Mouse (Mus musculus) MEL (cell line): ENCODE data around the gene Nme9. TPM values are rescaled to one million over a fixed set of nuclear protein-coding genes. Genes with fewer than 3 reads are reported as not detected.

Experiments
- DNase-seq: peaks from one replicate; pipeline ENCODE4 v3.0.0; 2011; ENCODE audit warnings: low read depth, low spot score
- H3K27ac ChIP-seq: 2 replicates; pipeline ENCODE4 v1.5.1; 2012; ENCODE audit warnings: low read depth, mild to moderate bottlenecking, control low read depth, low read length, moderate library complexity; ENCODE audit not compliant: control insufficient read depth
- H3K27me3 ChIP-seq, 2 experiments: fragments of 150-350 bp in 1 of 2; sonication (generic) in 1 of 2; 2 replicates each; pipeline ENCODE4 v1.6.1; 2012; ENCODE audit warnings: low read length in 2 of 2, mild to moderate bottlenecking in 2 of 2, improper control_type of control experiment in 1 of 2, moderate library complexity in 1 of 2; ENCODE audit not compliant: insufficient read depth in 2 of 2, control insufficient read depth in 1 of 2
- H3K36me3 ChIP-seq, 2 experiments: 2 replicates each; pipeline ENCODE4 v1.6.1; 2012 to 2014; ENCODE audit warnings: low read length in 2 of 2, improper control_type of control experiment in 1 of 2, inconsistent platforms in 1 of 2, mild to moderate bottlenecking in 1 of 2; ENCODE audit not compliant: insufficient read depth in 2 of 2, control insufficient read depth in 1 of 2
- H3K4me1 ChIP-seq, 2 experiments: fragments of 150-350 bp in 1 of 2; sonication (generic) in 1 of 2; 2 replicates each; pipeline ENCODE4 v1.6.1; 2012; ENCODE audit warnings: low read length in 2 of 2, improper control_type of control experiment in 1 of 2, mild to moderate bottlenecking in 1 of 2; ENCODE audit not compliant: insufficient read depth in 2 of 2, control insufficient read depth in 1 of 2
- H3K4me3 ChIP-seq, 2 experiments: fragments of 150-350 bp in 1 of 2; sonication (generic) in 1 of 2; 2 replicates each; pipeline ENCODE4 v1.5.1; 2012; ENCODE audit warnings: low read depth in 2 of 2, low read length in 2 of 2, mild to moderate bottlenecking in 2 of 2, moderate library complexity in 2 of 2, control low read depth in 1 of 2, improper control_type of control experiment in 1 of 2; ENCODE audit not compliant: control insufficient read depth in 1 of 2, insufficient read depth in 1 of 2
- H3K79me2 ChIP-seq: 2 replicates; pipeline ENCODE4 v1.6.1; 2012; ENCODE audit warnings: mild to moderate bottlenecking, low read length, moderate library complexity; ENCODE audit not compliant: control insufficient read depth, poor library complexity, insufficient read depth
- H3K9ac ChIP-seq: 2 replicates; pipeline ENCODE4 v1.6.1; 2012; ENCODE audit warnings: low read depth, mild to moderate bottlenecking, control low read depth, low read length, moderate library complexity; ENCODE audit not compliant: control insufficient read depth, poor library complexity, severe bottlenecking
- H3K9me3 ChIP-seq: fragments of 150-350 bp; sonication (generic); replicated peaks from 2 replicates; pipeline ENCODE4 v1.6.1; 2012; ENCODE audit warnings: mild to moderate bottlenecking, low read length, improper control_type of control experiment, moderate library complexity; ENCODE audit not compliant: insufficient read depth
- CHD1 ChIP-seq: IDR thresholded peaks from 2 replicates; pipeline ENCODE4 v1.6.1; 2012; ENCODE audit warnings: low read depth, mild to moderate bottlenecking, inconsistent platforms, low read length, improper control_type of control experiment
- CHD2 ChIP-seq: IDR thresholded peaks from 2 replicates; pipeline ENCODE4 v1.6.1; 2011; ENCODE audit warnings: low read length, improper control_type of control experiment
- ELF1 ChIP-seq: IDR thresholded peaks from 2 replicates; pipeline ENCODE4 v1.6.1; 2014; ENCODE audit warnings: low read depth, mild to moderate bottlenecking, inconsistent platforms, low read length, improper control_type of control experiment, moderate library complexity
- EP300 ChIP-seq, 2 experiments: IDR thresholded peaks; 2 replicates each; pipeline ENCODE4 v1.6.1; 2011; ENCODE audit warnings: improper control_type of control experiment in 2 of 2, low read length in 2 of 2, low read depth in 1 of 2, mild to moderate bottlenecking in 1 of 2
- ETS1 ChIP-seq: IDR thresholded peaks from 2 replicates; pipeline ENCODE4 v1.6.1; 2012; ENCODE audit warnings: low read depth, mild to moderate bottlenecking, inconsistent platforms, low read length, improper control_type of control experiment, moderate library complexity
- HCFC1 ChIP-seq: IDR thresholded peaks from 2 replicates; pipeline ENCODE4 v1.6.1; 2012; ENCODE audit warnings: low read depth, mild to moderate bottlenecking, inconsistent platforms, low read length, improper control_type of control experiment, moderate library complexity
- JUND ChIP-seq: IDR thresholded peaks from 2 replicates; pipeline ENCODE4 v1.6.1; 2011; ENCODE audit warnings: low read depth, mild to moderate bottlenecking, improper control_type of control experiment, low read length
- KAT2A ChIP-seq: conservative IDR thresholded peaks from 2 replicates; pipeline ENCODE4 v1.6.1; 2012; ENCODE audit warnings: low read depth, low read length, improper control_type of control experiment, inconsistent platforms
- MAFK ChIP-seq: IDR thresholded peaks from 2 replicates; pipeline ENCODE4 v1.6.1; 2011; ENCODE audit warnings: low read depth, mild to moderate bottlenecking, low read length, improper control_type of control experiment, borderline replicate concordance
- MAZ ChIP-seq: IDR thresholded peaks from 2 replicates; pipeline ENCODE4 v1.6.1; 2012; ENCODE audit warnings: low read depth, mild to moderate bottlenecking, inconsistent platforms, low read length, improper control_type of control experiment
- MEF2A ChIP-seq: IDR thresholded peaks from 2 replicates; pipeline ENCODE4 v1.6.1; 2014; ENCODE audit warnings: low read depth, mild to moderate bottlenecking, inconsistent platforms, low read length, improper control_type of control experiment; ENCODE audit not compliant: poor library complexity, insufficient replicate concordance, severe bottlenecking; ENCODE audit errors: extremely low read depth
- MXI1 ChIP-seq: IDR thresholded peaks from 2 replicates; pipeline ENCODE4 v1.6.1; 2011; ENCODE audit warnings: mild to moderate bottlenecking, low read depth, low read length, improper control_type of control experiment
- NELFE ChIP-seq: IDR thresholded peaks from 2 replicates; pipeline ENCODE4 v1.6.1; 2011; ENCODE audit warnings: low read depth, low read length, improper control_type of control experiment
- NRF1 ChIP-seq: IDR thresholded peaks from 2 replicates; pipeline ENCODE4 v1.6.1; 2014; ENCODE audit warnings: low read depth, mild to moderate bottlenecking, inconsistent platforms, low read length, improper control_type of control experiment, moderate library complexity; ENCODE audit not compliant: poor library complexity, insufficient read depth, severe bottlenecking
- POLR2AphosphoS5 ChIP-seq: IDR thresholded peaks from 2 replicates; pipeline ENCODE4 v1.6.1; 2012; ENCODE audit warnings: low read depth, borderline replicate concordance, mild to moderate bottlenecking, inconsistent platforms, low read length, moderate library complexity, mixed read lengths
- TBP ChIP-seq: IDR thresholded peaks from 2 replicates; pipeline ENCODE4 v1.8.0; 2011; ENCODE audit warnings: low read depth, low read length, improper control_type of control experiment
- TCF12 ChIP-seq: IDR thresholded peaks from 2 replicates; pipeline ENCODE4 v1.6.1; 2014; ENCODE audit warnings: low read depth, mild to moderate bottlenecking, inconsistent platforms, low read length, improper control_type of control experiment, moderate library complexity
- UBTF ChIP-seq: IDR thresholded peaks from 2 replicates; pipeline ENCODE4 v1.6.1; 2012; ENCODE audit warnings: low read depth, mild to moderate bottlenecking, inconsistent platforms, low read length, improper control_type of control experiment, moderate library complexity, borderline replicate concordance; ENCODE audit not compliant: insufficient read depth
- USF1 ChIP-seq: IDR thresholded peaks from 2 replicates; pipeline ENCODE4 v1.6.1; 2014; ENCODE audit warnings: low read depth, mild to moderate bottlenecking, inconsistent platforms, low read length, improper control_type of control experiment, moderate library complexity
- USF2 ChIP-seq, 2 experiments: IDR thresholded peaks; 2 replicates each; pipeline ENCODE4 v1.6.1; 2011 to 2012; ENCODE audit warnings: improper control_type of control experiment in 2 of 2, low read length in 2 of 2, borderline replicate concordance in 1 of 2, inconsistent platforms in 1 of 2, low read depth in 1 of 2, mild to moderate bottlenecking in 1 of 2; ENCODE audit not compliant: insufficient read depth in 1 of 2
- ZMIZ1 ChIP-seq: IDR thresholded peaks from 2 replicates; pipeline ENCODE4 v1.6.1; 2012; ENCODE audit warnings: low read depth, mild to moderate bottlenecking, inconsistent platforms, low read length, improper control_type of control experiment, moderate library complexity
- polyA plus RNA-seq, 2 experiments: library from polyadenylated mRNA; stranded (reverse) in 1 of 2; unstranded in 1 of 2; fragments of >175 nt in 1 of 2; fragments of >200 nt in 1 of 2; gene quantifications; 2 replicates each; pipeline versions ENCODE4 v1.2.1 to v1.2.4; 2012; ENCODE audit warnings: low replicate concordance in 2 of 2, low read depth in 1 of 2; ENCODE audit not compliant: insufficient read length in 2 of 2, insufficient read depth in 1 of 2, missing spikeins in 1 of 2
- total RNA-seq: library from RNA; depleted of rRNA; stranded (reverse); fragments of 300-350 nt; gene quantifications from 2 replicates; pipeline ENCODE4 v1.2.3, GENCODE M21; 2012

The Nme9 gene
- total and polyA plus RNA-seq, 3 experiments = 0.40 to 0.92 TPM; not detected in 1

DNA sequence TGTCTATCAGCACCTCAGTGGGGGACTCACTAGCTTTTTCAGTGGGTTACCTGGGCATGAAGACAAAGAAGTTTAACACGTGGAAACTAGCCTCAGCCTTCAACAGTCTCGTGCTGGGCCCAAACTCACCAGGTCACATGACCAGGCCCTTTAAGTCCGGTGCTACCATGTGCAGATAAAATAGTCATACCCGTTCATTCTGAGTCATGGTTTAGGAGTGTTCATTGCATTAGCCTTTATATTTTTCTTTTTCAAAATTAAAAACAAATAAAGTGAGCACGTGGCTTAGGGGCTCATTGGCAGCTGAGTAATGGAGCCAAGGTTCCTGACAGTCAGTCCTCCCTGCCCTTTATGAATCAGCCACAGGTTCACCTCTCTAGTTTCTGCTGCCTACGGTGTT, 20.5 kb upstream of the Nme9 start:
- Histone ChIP-seq H3K79me2 (no peaks in the 10 kb centered on the region), H3K9ac (no peak overlapping the region), H3K27ac (no peak overlapping the region), H3K9me3 (no peaks in the 10 kb centered on the region), H3K4me1 (no peaks in the 10 kb centered on the region), H3K4me3 (no peak overlapping the region), H3K36me3 (no peaks in the 10 kb centered on the region), H3K27me3 (peaks cover 0 to 6% of the 10 kb centered on the region in 2 experiments; a peak in 1 of 4 replicates)
- no peak for TF ChIP-seq TCF12
- no peak for TF ChIP-seq POLR2AphosphoS5
- TF ChIP-seq USF2 (IDR thresholded peaks at IDR 0.05; ENCODE audit: borderline replicate concordance in 1 of 2, insufficient read depth in 1 of 2, low read depth in 1 of 2, low read length in 2 of 2) = no peak
- TF ChIP-seq UBTF = no peak
- peak; percentile 55 for TF ChIP-seq USF1
- TF ChIP-seq MXI1 = no peak
- DNase-seq = no peak

DNA sequence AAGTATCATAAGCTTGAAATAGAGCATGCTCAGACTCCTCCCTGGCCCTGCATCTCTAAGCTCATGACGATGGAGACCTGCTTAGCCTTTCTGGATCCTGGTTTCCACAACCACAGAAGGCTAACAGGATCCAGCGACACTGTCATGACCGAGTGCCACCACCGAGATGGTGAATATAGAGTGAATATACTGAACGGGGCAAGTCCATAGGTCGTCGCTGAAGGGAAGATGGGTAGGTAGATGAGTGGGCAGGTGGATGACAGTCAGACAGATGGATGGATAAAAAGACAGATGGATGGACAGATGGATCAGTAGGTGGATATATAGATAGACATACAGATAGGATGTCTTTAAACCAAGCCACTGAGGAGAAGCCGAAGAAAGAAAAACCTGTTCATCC, 19.9 kb upstream of the Nme9 start:
- H3K79me2 ChIP-seq = no peaks in the 10 kb centered on the region
- H3K27ac ChIP-seq = no peak overlapping the region
- H3K36me3 ChIP-seq = no peaks in the 10 kb centered on the region
- no peak overlapping the region for H3K4me3 ChIP-seq
- peaks cover 0 to 6% of the 10 kb centered on the region in 2 experiments; a peak in 1 of 4 replicates for H3K27me3 ChIP-seq
- DNase-seq = no peak
- no peaks in the 10 kb centered on the region for H3K9me3 ChIP-seq
- TF ChIP-seq MEF2A = no peak
- no peak for TF ChIP-seq NELFE
- TF ChIP-seq ZMIZ1 = no peak
- TF ChIP-seq ELF1 = no peak
- TF ChIP-seq KAT2A = no peak
- TF ChIP-seq ETS1 = no peak
- TF ChIP-seq CHD1 = no peak
- TF ChIP-seq MAZ = no peak
- no peak for TF ChIP-seq USF2 (IDR thresholded peaks at IDR 0.05; ENCODE audit: borderline replicate concordance in 1 of 2, insufficient read depth in 1 of 2, low read depth in 1 of 2, low read length in 2 of 2)
- no peak for TF ChIP-seq EP300 (IDR thresholded peaks at IDR 0.05; ENCODE audit: low read depth in 1 of 2, low read length in 2 of 2)
- TF ChIP-seq HCFC1 = no peak
- TF ChIP-seq MAFK = no peak
- TF ChIP-seq CHD2 = no peak
- no peak for TF ChIP-seq UBTF
- no peak for TF ChIP-seq NRF1
- TF ChIP-seq TBP = no peak
- TF ChIP-seq JUND = no peak
- no peaks in the 10 kb centered on the region for H3K4me1 ChIP-seq
- no peak overlapping the region for H3K9ac ChIP-seq
